Mouse (Mus musculus) adrenal gland, postnatal 25 days (tissue): ENCODE measurements at regions not wholly inside any gene's neighbourhood (a gene's known extent, or its start where the extent isn't known, plus 50 kb on each side); places are given as distances from the start of the nearest gene placed in this dataset.

Source experiments
- DNase-seq: peaks from one replicate; pipeline ENCODE4 v3.0.0; 2021; ENCODE audit warnings: mixed read lengths

DNA sequence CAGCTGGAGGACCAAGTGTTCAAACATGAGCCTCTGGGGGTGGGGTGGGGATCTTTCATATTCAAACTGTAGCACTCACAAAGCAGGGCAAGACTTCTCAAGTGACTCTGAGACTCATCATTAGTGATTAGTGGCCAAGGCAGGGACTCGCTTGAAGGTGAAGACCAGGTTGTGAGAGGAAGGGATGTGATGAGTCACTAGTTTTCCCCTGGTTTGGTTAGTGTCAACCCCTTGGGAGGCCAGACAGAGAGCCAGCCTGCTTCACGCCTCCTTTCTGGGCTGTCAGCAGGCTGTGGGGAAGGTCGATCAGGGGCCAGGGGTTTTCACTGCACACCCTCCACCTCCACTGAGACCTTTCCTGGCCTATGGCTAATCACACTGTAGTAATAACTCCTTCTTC is 65.2 kb downstream of the Slc30a10 start:
- no peak for DNase-seq

DNA sequence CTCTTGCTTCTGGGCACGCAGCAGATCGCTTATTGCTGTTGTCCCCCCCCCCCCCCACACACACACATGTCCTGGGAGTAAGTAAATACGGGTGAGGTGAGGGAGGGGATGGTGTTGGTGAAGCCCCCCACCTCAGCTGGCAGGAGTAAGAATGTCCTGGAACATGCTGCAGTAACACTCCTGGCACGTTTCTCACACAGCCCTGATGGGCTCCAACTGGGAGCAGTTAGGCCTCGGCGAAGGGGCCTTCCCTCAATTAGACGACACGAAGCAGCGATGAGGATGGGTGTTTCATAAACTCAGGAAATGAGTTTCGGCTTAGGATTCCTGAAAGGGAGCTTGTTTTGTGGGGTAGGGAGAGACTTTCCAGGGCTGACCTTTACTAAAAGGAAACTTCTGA is 69.4 kb downstream of the Slc30a10 start:
- DNase-seq: no peak

DNA sequence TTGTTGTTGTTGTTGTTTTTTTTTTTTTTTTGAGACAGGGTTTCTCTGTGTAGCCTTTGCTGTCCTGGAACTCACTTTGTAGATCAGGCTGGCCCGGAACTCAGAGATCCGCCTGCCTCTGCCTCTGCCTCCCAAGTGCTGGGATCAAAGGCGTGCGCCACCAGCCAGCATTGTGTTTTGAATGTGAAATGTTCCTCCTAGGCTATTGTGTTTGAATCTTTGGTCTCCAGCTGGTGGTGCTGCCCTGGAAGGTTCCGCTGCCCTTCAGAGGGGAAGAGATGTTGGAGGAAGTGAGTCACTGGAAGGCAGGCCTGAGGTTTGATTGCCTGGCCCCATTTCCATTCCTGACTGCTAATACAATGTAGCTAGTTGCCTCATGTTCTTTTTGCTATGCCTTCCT is 78.8 kb downstream of the Slc30a10 start:
- no peak for DNase-seq

DNA sequence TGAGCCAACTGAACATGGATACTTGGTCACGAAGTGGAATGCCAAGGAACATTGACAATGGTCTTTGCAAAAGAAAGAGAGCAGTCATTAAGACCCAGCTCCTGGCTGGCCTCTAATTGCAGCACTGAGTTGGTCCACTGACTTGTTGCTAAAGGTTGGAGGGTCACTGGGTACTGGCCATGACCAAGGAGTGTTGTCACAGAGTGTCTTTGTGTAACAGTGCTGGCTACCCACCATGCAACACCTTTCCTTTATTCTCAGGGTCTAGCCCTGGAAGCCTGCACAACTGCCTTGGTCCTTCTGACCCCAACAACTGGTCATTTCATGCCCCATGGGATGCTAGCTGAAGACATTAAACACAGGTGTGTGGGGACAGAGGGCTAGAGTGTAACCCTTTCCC is 79.5 kb downstream of the Slc30a10 start:
- DNase-seq: no peak

DNA sequence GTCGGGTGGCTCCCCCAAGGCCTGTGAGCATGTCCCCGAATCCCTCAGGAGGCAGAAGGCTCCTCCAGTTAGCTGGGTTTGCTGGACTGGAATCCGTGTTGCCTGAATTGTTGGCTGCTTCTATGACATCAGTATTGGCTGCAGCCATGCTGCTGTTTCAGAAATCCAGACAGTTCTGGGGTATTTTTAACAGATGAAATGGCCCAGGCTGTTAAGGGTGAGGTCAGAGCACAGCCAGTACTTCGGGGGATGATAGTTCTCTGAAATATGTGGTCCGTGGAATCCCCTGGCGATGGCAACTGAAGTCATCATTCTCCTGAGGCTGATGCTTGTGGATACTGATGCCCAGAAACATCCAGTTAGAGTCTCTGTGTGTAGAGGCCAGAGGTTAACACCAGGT is 80.7 kb downstream of the Slc30a10 start:
- no peak for DNase-seq

DNA sequence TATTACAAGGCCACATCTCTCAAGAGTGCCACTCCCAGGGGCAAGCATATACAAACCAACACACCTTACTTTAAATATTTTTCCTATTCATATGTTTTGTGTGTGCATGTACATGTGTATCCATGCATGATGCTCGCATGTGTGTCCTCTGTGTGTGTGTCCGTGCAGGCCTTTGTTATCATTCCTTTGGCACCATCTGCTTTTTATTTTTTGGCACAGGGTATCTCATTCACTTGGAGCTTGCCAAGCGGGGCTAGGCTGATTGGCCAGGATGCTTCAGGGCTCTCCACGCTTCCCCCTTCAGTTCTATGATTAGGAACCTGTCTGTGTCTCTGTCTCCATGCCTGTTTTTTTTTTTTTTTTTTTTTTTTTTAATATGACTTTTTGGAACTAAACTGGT is 82.6 kb downstream of the Slc30a10 start:
- no peak for DNase-seq

DNA sequence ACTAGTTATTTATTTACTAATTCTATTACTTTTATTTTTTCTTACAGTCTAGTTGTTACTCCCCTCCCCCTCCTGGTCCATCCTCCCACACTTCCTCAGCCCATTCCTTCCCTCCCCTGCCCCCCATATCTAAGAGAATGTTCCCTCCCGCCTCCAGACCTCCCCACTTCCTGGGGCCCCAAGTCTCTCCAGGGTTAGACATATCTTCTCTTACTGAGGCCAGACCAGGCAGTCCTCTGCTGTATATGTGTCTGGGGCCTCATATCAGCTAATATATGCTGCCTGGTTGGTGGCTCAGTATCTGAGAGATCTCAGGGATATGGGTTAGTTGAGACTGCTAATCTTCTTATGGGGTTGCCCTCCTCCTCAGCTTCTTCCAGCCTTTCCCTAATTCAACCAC is 84.8 kb downstream of the Slc30a10 start:
- no peak for DNase-seq

DNA sequence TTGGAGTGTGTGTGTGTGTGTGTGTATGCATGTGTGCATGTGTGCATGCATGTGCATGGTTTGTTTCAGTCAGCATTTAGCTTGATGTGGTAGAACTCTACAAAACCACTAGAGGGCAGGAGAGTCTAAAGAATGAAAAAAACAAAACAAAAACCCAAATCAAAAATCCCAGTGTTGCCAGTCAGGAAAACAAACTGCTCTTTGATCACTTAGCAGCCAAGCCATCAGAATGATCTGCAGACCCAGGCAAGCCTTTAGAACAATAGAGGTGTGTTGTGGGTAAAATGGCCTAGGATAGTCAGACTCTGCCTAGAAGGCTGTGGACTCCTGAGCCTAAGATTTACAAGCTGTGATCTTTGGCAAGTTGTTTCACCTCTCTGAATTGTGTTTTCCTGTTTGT is 91.7 kb downstream of the Slc30a10 start:
- no peak for DNase-seq

DNA sequence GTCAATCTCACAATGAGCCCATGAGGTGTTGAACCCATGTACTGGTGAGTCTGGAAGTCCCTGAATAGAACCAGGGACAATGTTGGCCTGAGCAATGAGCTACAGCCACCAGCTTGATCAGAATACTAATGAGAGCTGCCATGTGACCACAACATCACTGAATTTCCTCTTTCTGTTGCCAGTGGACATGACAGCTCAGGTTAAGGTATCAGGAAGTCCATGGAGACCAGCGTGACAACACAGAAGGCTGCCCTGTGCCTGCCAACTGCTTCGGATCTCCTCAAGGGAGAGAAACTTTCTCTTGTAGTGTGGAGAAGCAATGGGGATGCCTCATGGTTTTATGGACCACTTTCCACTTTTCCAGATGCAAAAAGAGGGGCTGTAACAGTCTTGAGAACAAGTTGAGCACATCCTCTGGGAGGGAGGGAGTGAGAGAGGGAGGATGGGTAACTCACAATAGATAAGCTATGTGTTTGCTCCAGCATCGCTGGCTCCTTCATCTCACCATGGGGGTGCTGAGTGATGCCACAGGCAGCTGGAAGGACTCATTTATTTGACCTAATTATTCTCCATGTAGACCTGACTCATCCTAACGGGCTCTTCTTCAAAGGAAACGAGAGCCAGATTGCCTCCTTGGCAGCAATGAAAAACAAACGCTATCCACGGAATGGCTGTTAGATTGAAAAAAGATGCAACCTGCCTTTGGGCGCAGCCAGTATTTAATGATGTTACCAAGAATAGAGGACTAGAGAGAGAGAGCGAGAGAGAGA is 118.3 kb downstream of the Slc30a10 start:
- no peak for DNase-seq

DNA sequence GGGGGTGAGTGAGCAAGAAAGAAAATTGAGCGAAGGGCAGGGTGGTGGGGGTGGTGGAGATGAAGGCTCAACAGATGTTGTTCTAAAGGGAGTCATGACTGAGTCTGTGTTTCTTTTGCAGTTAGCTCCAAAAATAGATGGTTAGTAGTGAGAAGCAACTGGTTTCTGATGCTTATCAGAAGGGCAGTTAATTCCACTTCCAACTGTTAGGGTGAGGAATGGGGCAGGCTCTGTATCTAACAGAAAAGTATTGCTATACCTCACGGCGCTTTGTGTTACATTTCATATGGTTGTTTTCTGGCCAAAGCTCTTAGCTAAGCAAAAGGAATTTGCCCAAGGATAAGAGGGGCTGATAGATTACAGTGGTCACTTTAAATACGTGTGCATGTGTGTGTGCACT is 120.3 kb downstream of the Slc30a10 start:
- no peak for DNase-seq

DNA sequence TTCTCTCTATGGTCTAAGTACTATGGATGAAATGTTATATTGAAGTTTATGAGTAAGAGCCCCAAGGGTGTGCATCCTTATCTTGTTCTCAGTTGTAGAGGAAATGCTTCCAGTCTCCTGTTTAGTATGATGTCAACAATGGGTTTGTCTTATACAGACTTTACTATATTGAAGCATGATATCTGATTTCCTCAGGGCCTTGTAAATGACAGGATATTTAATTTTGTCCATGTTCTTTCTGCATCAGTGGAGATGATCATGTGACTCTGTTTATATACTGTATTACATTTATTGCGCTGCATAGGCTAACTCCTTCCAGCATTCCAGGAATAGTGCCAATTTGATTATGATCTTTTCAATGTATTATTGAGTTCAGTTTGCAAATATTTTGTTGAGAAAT is 125.2 kb downstream of the Slc30a10 start:
- DNase-seq: no peak

DNA sequence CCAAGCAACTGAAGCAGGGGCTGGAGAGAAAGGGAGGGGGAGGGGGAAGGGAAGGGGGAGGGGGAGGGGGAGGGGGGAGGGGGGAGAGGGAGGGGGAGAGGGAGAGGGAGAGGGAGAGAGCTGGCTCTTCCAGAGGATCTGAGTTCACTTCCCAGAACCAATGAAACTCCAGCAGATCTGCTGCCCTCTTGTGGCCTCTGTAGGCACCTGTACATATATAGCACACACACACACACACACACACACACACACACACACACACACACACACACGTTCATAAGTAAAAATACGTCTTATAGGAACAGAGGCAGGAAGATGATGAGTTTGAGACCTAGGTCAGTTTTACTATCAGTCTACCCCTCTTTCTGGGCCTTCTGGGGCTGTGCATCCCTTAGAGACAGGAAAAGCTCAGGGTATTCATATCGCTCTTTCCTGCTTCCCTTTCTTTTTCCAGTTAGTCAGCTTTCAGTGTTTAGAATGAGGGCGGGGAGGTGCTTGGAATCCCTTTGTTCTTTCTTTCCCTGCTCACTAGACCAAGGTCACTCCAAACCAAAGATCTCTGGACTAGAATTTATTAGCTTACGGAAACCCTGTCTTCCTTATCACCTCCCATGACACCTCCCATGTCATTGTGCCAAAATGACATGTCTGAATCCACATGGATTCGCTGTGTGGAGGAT is 130.7 kb downstream of the Slc30a10 start:
- DNase-seq: no peak

DNA sequence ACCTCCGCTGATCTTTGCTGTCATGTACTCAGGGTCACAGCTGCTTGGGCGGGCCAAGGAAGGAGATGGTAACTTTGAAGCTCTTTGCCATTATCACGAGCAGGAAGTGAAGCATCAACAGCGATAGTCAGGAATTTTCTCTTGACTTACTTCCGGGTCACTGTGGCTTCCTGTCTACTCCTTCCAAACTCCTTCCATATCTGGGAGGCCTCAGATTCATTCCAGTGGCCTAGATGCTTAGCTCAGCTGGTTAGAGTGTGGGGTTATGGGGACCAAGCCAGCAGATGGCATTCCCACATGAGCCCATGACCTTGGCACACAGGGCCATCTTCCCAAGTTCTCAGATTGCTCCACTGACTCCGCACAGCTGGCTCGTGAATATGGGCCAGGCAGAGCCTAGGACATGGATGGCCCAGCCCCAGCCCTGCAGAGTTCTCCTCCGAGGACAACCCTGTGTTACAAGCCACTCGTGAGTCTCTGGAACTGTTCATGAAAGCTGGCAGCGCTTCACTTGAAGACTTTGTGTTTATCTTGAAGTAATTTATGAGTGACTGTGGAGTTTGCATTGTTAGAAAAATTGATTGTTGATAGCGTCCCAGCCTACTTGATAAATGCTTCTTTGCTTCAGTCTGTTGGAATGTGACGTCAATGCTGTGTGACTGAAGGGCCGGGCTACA is 133.2 kb downstream of the Slc30a10 start:
- DNase-seq: peak; percentile 10

DNA sequence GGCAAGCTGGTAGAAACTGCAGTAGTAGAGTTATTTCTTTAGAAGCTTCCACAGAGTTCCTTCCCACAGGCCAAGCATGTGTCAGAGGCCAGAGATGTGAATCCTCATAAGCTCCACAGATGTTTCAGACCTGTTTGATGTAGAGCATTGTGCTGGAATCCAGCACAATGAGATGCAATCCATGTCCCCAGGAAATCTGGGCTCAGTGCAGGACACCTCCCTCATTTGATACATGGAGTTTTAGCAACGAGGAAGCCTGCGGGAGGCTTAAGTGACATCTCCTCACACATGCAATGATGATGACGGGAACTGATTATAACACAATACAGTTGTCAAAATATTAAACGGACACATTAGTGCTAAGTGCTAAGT is 133.7 kb downstream of the Slc30a10 start:
- no peak for DNase-seq

DNA sequence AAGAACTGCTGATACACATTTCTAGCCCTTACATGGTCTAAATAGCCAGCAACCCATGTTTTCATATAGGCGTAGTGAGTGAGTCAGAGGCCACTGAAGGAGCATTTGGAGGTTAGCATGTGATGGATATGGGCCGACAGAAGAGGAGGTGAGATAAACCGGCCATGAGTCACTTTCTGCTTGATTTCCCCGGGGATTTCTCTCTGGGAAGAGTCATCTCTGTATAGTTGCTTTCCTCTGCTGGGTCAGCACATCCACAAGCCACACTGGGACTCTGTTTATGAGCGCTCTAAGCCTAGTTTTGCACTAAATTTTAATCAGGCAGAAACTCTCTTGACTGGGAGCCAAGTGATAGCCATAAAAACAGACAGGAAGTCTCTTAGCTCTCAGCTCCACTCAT is 142.2 kb downstream of the Slc30a10 start:
- DNase-seq: no peak

DNA sequence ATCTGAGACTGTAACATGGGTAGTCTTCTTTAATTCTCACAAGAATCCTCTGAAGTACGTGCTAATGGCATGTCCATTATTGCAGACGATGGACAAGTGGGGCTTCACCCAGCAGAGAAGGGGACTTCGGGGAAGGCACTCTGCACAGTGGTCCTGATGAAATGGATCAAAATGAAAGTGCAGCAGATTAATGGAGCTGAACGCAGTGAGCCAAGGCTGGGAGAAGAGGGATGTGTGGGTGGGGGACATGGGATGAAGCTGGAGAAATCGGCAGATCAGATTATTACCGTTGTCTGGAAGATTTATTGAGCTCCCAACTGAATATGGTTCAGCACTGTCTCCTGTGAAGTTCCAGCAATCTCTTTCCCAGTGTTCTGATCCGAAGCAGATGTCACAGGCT is 143.9 kb downstream of the Slc30a10 start:
- no peak for DNase-seq

DNA sequence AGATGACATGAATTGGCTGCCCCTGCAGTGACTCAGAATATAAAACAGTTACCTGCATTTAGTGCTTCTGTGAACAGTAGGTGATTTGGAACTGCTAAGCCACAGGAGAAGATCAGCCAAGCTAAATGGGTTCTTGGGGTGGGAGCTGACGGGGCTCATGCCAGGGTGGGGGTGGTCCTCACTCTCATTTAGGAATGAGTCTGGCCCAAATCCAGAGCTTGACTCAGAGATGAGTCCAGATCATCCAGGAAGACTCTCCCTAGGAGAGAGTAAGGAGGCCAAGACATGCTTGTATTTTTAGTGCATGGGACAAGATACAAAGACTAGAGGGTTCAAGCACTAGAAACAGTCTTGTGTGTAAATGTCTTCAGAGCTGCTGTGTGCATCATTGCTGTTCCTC is 146.5 kb downstream of the Slc30a10 start:
- DNase-seq: no peak

DNA sequence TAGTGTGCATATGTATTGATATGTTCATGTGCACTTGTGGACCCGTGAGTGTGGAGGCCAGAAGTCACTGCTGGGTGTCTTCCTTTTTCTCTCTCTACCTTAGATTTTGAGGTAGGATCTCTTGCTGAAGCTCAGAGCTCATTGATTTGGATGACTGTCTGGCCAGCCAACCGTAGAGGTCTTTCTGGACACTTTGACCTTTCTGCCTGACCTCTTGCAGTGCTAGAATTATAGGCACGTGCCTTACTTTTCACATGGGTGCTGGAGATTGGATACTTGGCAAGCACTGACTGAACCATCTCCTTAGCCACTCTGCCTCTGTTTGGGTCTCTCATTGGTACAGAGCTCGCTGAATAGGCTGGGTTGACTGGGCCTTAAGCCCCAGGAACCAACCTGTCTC is 151.3 kb downstream of the Slc30a10 start:
- DNase-seq: no peak

DNA sequence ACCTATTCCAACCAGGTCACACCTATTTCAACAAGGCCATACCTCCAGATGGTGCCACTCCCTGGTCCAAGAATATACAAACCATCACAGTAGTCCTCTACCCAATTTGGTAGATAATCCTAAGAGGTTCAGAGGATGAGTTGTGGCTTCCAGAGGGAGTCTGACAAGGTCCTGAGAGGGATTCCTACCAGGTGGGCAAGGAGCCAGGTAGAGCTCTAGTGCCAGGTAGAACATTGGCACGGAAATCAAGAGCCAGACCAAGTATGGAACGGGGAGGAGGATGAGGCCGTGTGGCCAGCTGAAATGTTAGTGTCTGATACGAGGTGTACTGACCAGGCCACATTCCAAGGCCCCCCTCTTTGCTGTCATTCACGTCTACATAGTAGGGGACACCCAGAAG is 153.0 kb downstream of the Slc30a10 start:
- DNase-seq: no peak

DNA sequence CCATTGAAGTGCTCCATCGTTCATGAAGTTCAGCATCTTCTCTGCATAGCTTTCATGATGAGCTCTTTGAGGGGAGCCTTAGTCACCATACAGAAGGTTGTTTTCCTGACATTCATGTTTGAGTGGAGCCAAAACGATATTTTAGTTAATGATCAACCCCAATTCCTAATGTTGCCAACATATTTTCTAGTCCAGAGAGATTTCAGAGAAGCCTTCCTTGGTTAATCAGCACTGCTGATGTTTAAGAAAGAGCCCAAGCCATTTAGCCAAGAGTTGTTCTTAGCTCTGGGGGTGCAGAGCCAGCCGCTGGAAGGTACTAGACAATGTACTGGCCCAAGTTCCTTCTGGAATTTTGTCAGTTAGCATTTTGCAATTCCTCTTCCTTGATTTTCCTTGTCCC is 153.8 kb downstream of the Slc30a10 start:
- no peak for DNase-seq

DNA sequence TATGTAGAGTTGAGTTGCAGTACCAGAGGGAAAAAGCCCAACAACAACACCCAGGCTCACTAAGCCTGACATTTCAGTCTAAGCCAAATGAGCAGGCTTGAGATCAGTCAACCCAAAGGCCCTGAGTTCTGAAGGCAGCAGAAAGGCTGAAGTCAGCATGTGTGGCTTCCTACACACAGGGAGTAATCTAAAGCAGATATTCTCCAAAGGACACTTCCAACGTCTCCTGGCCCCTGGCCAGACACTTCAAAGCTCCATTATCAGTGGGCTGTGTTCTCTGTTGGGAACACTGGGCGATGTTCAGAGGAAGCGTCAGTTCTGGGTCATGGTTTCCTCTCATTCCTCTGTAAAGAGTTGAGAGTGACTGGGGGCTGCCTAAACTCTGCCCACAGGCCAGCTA is 155.9 kb downstream of the Slc30a10 start:
- DNase-seq: peak; percentile 42

DNA sequence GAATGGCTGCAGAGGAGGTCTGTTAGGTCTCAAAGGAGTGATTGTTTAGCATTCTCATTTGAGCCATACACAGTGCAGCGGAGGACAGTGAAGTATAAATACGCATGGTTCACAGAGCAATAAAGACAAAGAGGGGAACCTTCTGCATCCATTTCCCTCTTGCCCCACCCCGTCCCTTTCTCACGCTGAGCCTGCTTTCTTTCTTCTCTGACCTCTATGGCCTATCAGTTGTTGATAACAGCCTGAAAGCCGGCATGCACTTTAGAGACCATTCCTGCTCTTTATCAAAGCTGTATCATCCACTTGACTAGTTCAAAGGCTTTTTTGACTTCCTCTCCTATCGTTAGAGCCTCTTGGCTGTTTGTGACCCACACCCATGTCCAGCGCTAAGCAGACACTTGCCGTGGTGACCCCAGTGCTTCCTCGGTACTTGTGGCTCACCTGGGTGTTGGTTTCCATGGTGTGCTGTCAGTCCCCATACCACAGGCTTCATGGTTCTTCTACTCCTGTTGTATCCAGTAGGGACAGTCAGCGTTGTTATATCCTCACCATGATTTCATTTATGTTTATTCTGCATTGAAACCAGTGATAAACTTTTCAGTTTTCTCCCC is 161.3 kb downstream of the Slc30a10 start:
- no peak for DNase-seq

DNA sequence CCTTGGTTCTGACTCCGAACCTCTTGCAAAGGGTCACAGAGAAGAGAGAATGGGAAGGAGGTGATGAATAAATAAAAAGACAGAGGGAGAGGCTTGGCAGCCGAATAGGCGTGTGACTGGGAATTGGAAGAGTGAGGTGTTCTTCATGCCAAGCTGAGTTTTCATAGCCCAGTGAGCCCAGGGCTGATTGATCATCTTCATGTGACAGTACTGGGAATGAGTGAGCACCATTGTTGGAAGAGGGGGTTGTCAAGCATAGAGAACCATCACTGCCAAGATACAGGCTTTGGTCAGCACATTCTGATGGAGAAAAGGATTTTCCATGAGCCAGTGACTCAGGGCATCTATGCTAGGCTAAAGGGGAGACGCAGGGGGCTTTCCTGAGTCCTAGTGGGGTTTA is 163.0 kb downstream of the Slc30a10 start:
- DNase-seq: no peak
